Mouse (Mus musculus) midbrain, postnatal 0 days (tissue): ENCODE measurements around the gene Map3k14. TPM values are rescaled to one million over a fixed set of nuclear protein-coding genes. Genes with fewer than 3 reads are reported as not detected.

Experiments
- ATAC-seq: fragments of 200-750 bp; cut with Nextera tagmentation; 2 replicates; pipeline ENCODE4 v1.8.0; 2017; ENCODE audit warnings: moderate number of reproducible peaks, mild to moderate bottlenecking, moderate TSS enrichment, moderate library complexity; ENCODE audit not compliant: low FRiP score
- DNase-seq: peaks from one replicate; pipeline ENCODE4 v3.0.0-alpha.2; 2015; ENCODE audit warnings: low spot score
- H3K27ac ChIP-seq: fragments of 300-500 bp; sonication (generic); 2 replicates; pipeline ENCODE4 v1.5.1; 2014; ENCODE audit warnings: low read depth, mild to moderate bottlenecking, low read length, mixed read lengths
- H3K27me3 ChIP-seq: fragments of 300-500 bp; sonication (generic); 2 replicates; pipeline ENCODE4 v1.6.1; 2014; ENCODE audit warnings: low read length, control low read depth, mixed read lengths; ENCODE audit not compliant: insufficient read depth
- H3K36me3 ChIP-seq: fragments of 300-500 bp; sonication (generic); 2 replicates; pipeline ENCODE4 v1.6.1; 2014; ENCODE audit warnings: low read length, control low read depth, mixed read lengths; ENCODE audit not compliant: insufficient read depth
- H3K4me1 ChIP-seq: fragments of 300-500 bp; sonication (generic); 2 replicates; pipeline ENCODE4 v1.6.1; 2014; ENCODE audit warnings: mild to moderate bottlenecking, control low read depth, antibody characterized with exemption, low read length, mixed read lengths; ENCODE audit not compliant: insufficient read depth
- H3K4me2 ChIP-seq: fragments of 300-500 bp; sonication (generic); 2 replicates; pipeline ENCODE4 v1.6.1; 2014; ENCODE audit warnings: low read depth, mild to moderate bottlenecking, low read length, mixed read lengths; ENCODE audit not compliant: poor library complexity, severe bottlenecking
- H3K4me3 ChIP-seq: fragments of 300-500 bp; sonication (generic); 2 replicates; pipeline ENCODE4 v1.5.1; 2014; ENCODE audit warnings: low read depth, mild to moderate bottlenecking, low read length, moderate library complexity
- H3K9ac ChIP-seq: fragments of 300-500 bp; sonication (generic); replicated peaks from 2 replicates; pipeline ENCODE4 v1.6.1; 2014; ENCODE audit warnings: mild to moderate bottlenecking, low read length, moderate library complexity, mixed read lengths; ENCODE audit not compliant: poor library complexity, severe bottlenecking
- H3K9me3 ChIP-seq: fragments of 300-500 bp; sonication (generic); 2 replicates; pipeline ENCODE4 v1.6.1; 2016; ENCODE audit warnings: low read length, control low read depth
- CTCF ChIP-seq: IDR thresholded peaks from 2 replicates; pipeline ENCODE4 v1.5.1; 2016; ENCODE audit warnings: antibody characterized with exemption, mild to moderate bottlenecking
- WGBS: fragments of 180-500 bp; shearing (Covaris S2); extraction: QIAGEN DNeasy Blood & Tissue Kit; methylation state at CpG from one replicate; pipeline ENCODE4 v1.1.7; 2014; 5-methylcytosine and 5-hydroxymethylcytosine counted together
- polyA plus RNA-seq: library from polyadenylated mRNA; unstranded; fragments of >200 nt; fragmentation: Nextera tagmentation; extraction: Ambion mirVana; gene quantifications from 2 replicates; pipeline ENCODE4 v1.2.1, GENCODE M21; 2015
- total RNA-seq: library from RNA; depleted of rRNA; stranded (reverse); fragments of >200 nt; gene quantifications from 2 replicates; pipeline ENCODE4 v1.2.3, GENCODE M21; 2014; rRNA removed

Gene Map3k14
- total and polyA plus RNA-seq, 2 experiments from 2014 or later: 1.7 to 6.1 TPM

GRCm38 (mm10) chr11:103170494-103171285 is 96.6 kb downstream of the Map3k14 start, which contains the start of gene Fmnl1:
TSS of gene Fmnl1 (plus strand) at chr11:103171107.
- no peaks in the 10 kb centered on the region for H3K27me3 ChIP-seq
- TF ChIP-seq CTCF: peak; percentile 17; the same call in 1 of the 2 replicates
- DNase-seq: peak; percentile 80
- 1% methylated on average over 41 of the region's 84 CpGs for WGBS
- peak within 1 kb of the TSS; percentile 85 for H3K4me3 ChIP-seq
- H3K9ac ChIP-seq: peak within 1 kb of the TSS; percentile 89
- H3K27ac ChIP-seq: peak within 1 kb of the TSS; percentile 74
- H3K4me1 ChIP-seq: peaks cover 30% of the 10 kb centered on the region
- no peaks in the 10 kb centered on the region for H3K9me3 ChIP-seq
- no peaks in the 10 kb centered on the region for H3K36me3 ChIP-seq
- peak; percentile 81 for ATAC-seq
- peak within 1 kb of the TSS; percentile 89 for H3K4me2 ChIP-seq

GRCm38 (mm10) chr11:103170111-103170493 is 97.2 kb downstream of the Map3k14 start:
- Histone ChIP-seq H3K27me3 (no peaks in the 10 kb centered on the region), H3K4me2 (peak overlapping the region; percentile 89), H3K27ac (peak overlapping the region; percentile 74), H3K4me1 (peaks cover 30% of the 10 kb centered on the region), H3K9me3 (no peaks in the 10 kb centered on the region), H3K9ac (peak overlapping the region; percentile 89), H3K4me3 (peak overlapping the region; percentile 85), H3K36me3 (no peaks in the 10 kb centered on the region)
- 40% methylated on average over 3 of the region's 3 CpGs for WGBS
- DNase-seq (no peak), ATAC-seq (no peak)
- no peak for TF ChIP-seq CTCF

Other genes starting within 250 kb of the Map3k14 start
- gene Nmt1, start 239.3 kb downstream of the Map3k14 start, total RNA-seq: 48.6 and 56.3 TPM in 2 replicates
- gene Nmt1, start 239.3 kb downstream of the Map3k14 start, polyA plus RNA-seq: 39.1 and 40.5 TPM in 2 replicates
- gene Dcakd, start 239.1 kb downstream of the Map3k14 start, total RNA-seq: 154 and 191 TPM in 2 replicates
- 165 and 173 TPM in 2 replicates for gene Dcakd, start 239.1 kb downstream of the Map3k14 start, polyA plus RNA-seq
- 9.4 and 9.7 TPM in 2 replicates for gene Plcd3, start 165.8 kb downstream of the Map3k14 start, total RNA-seq
- 4.7 and 4.9 TPM in 2 replicates for gene Plcd3, start 165.8 kb downstream of the Map3k14 start, polyA plus RNA-seq
- gene Acbd4, start 165.8 kb downstream of the Map3k14 start, total RNA-seq: 21.8 and 22.9 TPM in 2 replicates
- 17.5 and 21.8 TPM in 2 replicates for gene Acbd4, start 165.8 kb downstream of the Map3k14 start, polyA plus RNA-seq
- 15.5 and 19.1 TPM in 2 replicates for gene Hexim1, start 151.2 kb downstream of the Map3k14 start, total RNA-seq
- 3.2 and 4.5 TPM in 2 replicates for gene Hexim1, start 151.2 kb downstream of the Map3k14 start, polyA plus RNA-seq
- gene Hexim2, start 135.0 kb downstream of the Map3k14 start, total RNA-seq: 46.3 and 57.8 TPM in 2 replicates
- gene Hexim2, start 135.0 kb downstream of the Map3k14 start, polyA plus RNA-seq: 38.0 and 40.5 TPM in 2 replicates
- 12.0 and 14.3 TPM in 2 replicates for gene Fmnl1, start 96.4 kb downstream of the Map3k14 start, total RNA-seq
- gene Fmnl1, start 96.4 kb downstream of the Map3k14 start, polyA plus RNA-seq: 7.3 and 9.5 TPM in 2 replicates
- gene 1700023F06Rik, start 58.9 kb downstream of the Map3k14 start, total RNA-seq: 0.61 TPM in 1 of 2 replicates, not detected in the other
- 4.3 and 4.9 TPM in 2 replicates for gene 1700023F06Rik, start 58.9 kb downstream of the Map3k14 start, polyA plus RNA-seq
- 1.4 and 1.9 TPM in 2 replicates for gene Spata32, start 49.0 kb downstream of the Map3k14 start, total RNA-seq
- 1.2 and 1.5 TPM in 2 replicates for gene Spata32, start 49.0 kb downstream of the Map3k14 start, polyA plus RNA-seq
- 7.6 and 7.9 TPM in 2 replicates for gene Arhgap27, start 96.2 kb upstream of the Map3k14 start, total RNA-seq
- gene Arhgap27, start 96.2 kb upstream of the Map3k14 start, polyA plus RNA-seq: 4.9 and 6.2 TPM in 2 replicates
- gene Plekhm1, start 145.2 kb upstream of the Map3k14 start, total RNA-seq: 7.8 and 9.2 TPM in 2 replicates
- gene Plekhm1, start 145.2 kb upstream of the Map3k14 start, polyA plus RNA-seq: 5.8 and 6.0 TPM in 2 replicates
- not detected in 2 replicates for gene Lrrc37a, start 237.1 kb upstream of the Map3k14 start, total RNA-seq
- gene Lrrc37a, start 237.1 kb upstream of the Map3k14 start, polyA plus RNA-seq: not detected in 2 replicates